Mouse (Mus musculus) CD4-positive, CD25-positive, alpha-beta regulatory T cell, adult 4 months (primary cell): ENCODE data around the gene Zfp385b. TPM values are rescaled to one million over a fixed set of nuclear protein-coding genes. Genes with fewer than 3 reads are reported as not detected.

ENCODE experiments used
- ATAC-seq: one replicate; pipeline ENCODE4 v1.8.0; 2017
- polyA plus RNA-seq, 2 experiments: library from polyadenylated mRNA; unstranded; fragments of 100-300 nt; shearing (Covaris generic); gene quantifications; one replicate each; pipeline ENCODE4 v1.2.1; 2017

The Zfp385b gene
- polyA plus RNA-seq, 2 experiments from 2014 or later: 0.28 TPM; not detected in 1

- ATAC-seq: no peak
Measured at GRCm38 (mm10) chr2:77586581-77587360, 232.7 kb downstream of the Zfp385b start.

GRCm38 (mm10) chr2:77583586-77583985 is 235.9 kb downstream of the Zfp385b start:
- no peak for ATAC-seq

- no peak for ATAC-seq
Measured at GRCm38 (mm10) chr2:77576571-77576970, 242.9 kb downstream of the Zfp385b start.

GRCm38 (mm10) chr2:77567528-77568435 is 251.7 kb downstream of the Zfp385b start:
- ATAC-seq: no peak

GRCm38 (mm10) chr2:77563706-77564105 is 255.7 kb downstream of the Zfp385b start:
- no peak for ATAC-seq

- no peak for ATAC-seq
Measured at GRCm38 (mm10) chr2:77561941-77562340, 257.5 kb downstream of the Zfp385b start.

GRCm38 (mm10) chr2:77556938-77557337 is 262.5 kb downstream of the Zfp385b start:
- ATAC-seq: no peak

- no peak for ATAC-seq
Measured at GRCm38 (mm10) chr2:77555980-77556379, 263.5 kb downstream of the Zfp385b start.

- ATAC-seq: no peak
Measured at GRCm38 (mm10) chr2:77552675-77553074, 266.8 kb downstream of the Zfp385b start.

GRCm38 (mm10) chr2:77543388-77543787 is 276.1 kb downstream of the Zfp385b start:
- no peak for ATAC-seq

- ATAC-seq: no peak
Measured at GRCm38 (mm10) chr2:77542605-77543004, 276.8 kb downstream of the Zfp385b start.

GRCm38 (mm10) chr2:77541681-77542080 is 277.8 kb downstream of the Zfp385b start:
- no peak for ATAC-seq

GRCm38 (mm10) chr2:77540860-77541259 is 278.6 kb downstream of the Zfp385b start:
- no peak for ATAC-seq

GRCm38 (mm10) chr2:77536556-77536955 is 282.9 kb downstream of the Zfp385b start:
- no peak for ATAC-seq

- no peak for ATAC-seq
Measured at GRCm38 (mm10) chr2:77528079-77528752, 291.2 kb downstream of the Zfp385b start.

- no peak for ATAC-seq
Measured at GRCm38 (mm10) chr2:77527616-77528015, 291.8 kb downstream of the Zfp385b start.

- no peak for ATAC-seq
Measured at GRCm38 (mm10) chr2:77526803-77527202, 292.6 kb downstream of the Zfp385b start.

- no peak for ATAC-seq
Measured at GRCm38 (mm10) chr2:77526301-77526700, 293.1 kb downstream of the Zfp385b start.

GRCm38 (mm10) chr2:77522223-77522622 is 297.2 kb downstream of the Zfp385b start:
- ATAC-seq: no peak

- no peak for ATAC-seq
Measured at GRCm38 (mm10) chr2:77519341-77519740, 300.1 kb downstream of the Zfp385b start.

- no peak for ATAC-seq
Measured at GRCm38 (mm10) chr2:77518693-77519092, 300.7 kb downstream of the Zfp385b start.

- ATAC-seq: no peak
Measured at GRCm38 (mm10) chr2:77516606-77517005, 302.8 kb downstream of the Zfp385b start.

- no peak for ATAC-seq
Measured at GRCm38 (mm10) chr2:77515654-77516053, 303.8 kb downstream of the Zfp385b start.
